Mouse (Mus musculus) embryonic stem cell, embryonic (primary cell): Measurements from ENCODE around the gene Mfap4.

Experiments used
- CTCF ChIA-PET, 4 experiments: fragments of 300-600 bp in 2 of 4; fragments of 350-600 bp in 2 of 4; sonication (Branson Sonifier 250); formaldehyde crosslinking; loops; one replicate each; lab custom pipeline; 2022; ENCODE audit warnings: inconsistent platforms in 2 of 4; lab: Charles Lee
- POLR2A ChIA-PET, 4 experiments: fragments of 300-600 bp in 2 of 4; fragments of 350-600 bp in 2 of 4; sonication (Branson Sonifier 250); formaldehyde crosslinking; loops; one replicate each; lab custom pipeline; 2022; ENCODE audit warnings: antibody characterized with exemption in 4 of 4, inconsistent platforms in 1 of 4; lab: Charles Lee

The Mfap4 gene

GRCm38 (mm10) chr11:61476786-61477382 is 8.3 kb upstream of the Mfap4 start:
- ChIA-PET POLR2A (interaction anchor here in 3 of 4 experiments (0.7 to 2.8 kb wide), 9 partner anchors 10 to 302 kb away, joined by 3 to 13 read pairs (median 4); partner anchors contain the start of genes Mapk7 (in 2 of the 3) and Usp22 (in 1 of the 3)), CTCF (interaction anchor here in 2 of 4 experiments (0.8 to 1.7 kb wide), 4 partner anchors 10 to 143 kb away, joined by 3 read pairs; no protein-coding TSS in a partner anchor)

- ChIA-PET CTCF (interaction anchor here in 3 of 4 experiments (0.6 to 1.7 kb wide), 6 partner anchors 11 to 125 kb away, joined by 3 to 5 read pairs (median 3); no protein-coding TSS in a partner anchor), POLR2A (interaction anchor here in 3 of 4 experiments (0.7 to 2.8 kb wide), 12 partner anchors 9 to 303 kb away, joined by 3 to 13 read pairs (median 4); partner anchors contain the start of genes Mapk7 (in 2 of the 3) and Usp22 (in 1 of the 3))
Observed at GRCm38 (mm10) chr11:61477566-61478508, 7.4 kb upstream of the Mfap4 start.

- ChIA-PET POLR2A (interaction anchor here in 1 of 4 experiments (1.2 to 2.8 kb wide), 5 partner anchors 9 to 157 kb away, joined by 3 to 13 read pairs (median 5); partner anchors contain the start of gene Mapk7), CTCF (interaction anchor here in 2 of 4 experiments (0.6 to 1.7 kb wide), 4 partner anchors 12 to 106 kb away, joined by 3 to 5 read pairs (median 3); no protein-coding TSS in a partner anchor)
Observed at GRCm38 (mm10) chr11:61478788-61479187, 6.4 kb upstream of the Mfap4 start.

- CTCF ChIA-PET = interaction anchor here in 3 of 4 experiments (0.5 to 0.9 kb wide), 3 partner anchors 160 to 359 kb away, joined by 3 to 5 read pairs (median 4); no protein-coding TSS in a partner anchor
Observed at GRCm38 (mm10) chr11:61481239-61482090, 3.8 kb upstream of the Mfap4 start.

GRCm38 (mm10) chr11:61483226-61483845 is 1.9 kb upstream of the Mfap4 start:
- ChIA-PET CTCF (no interaction called here), POLR2A (interaction anchor here in 2 of 4 experiments (2.1 to 6.0 kb wide), 2 partner anchors 11 kb away, joined by 9 to 31 read pairs; partner anchors contain the start of gene Mapk7 (in 2 of the 2))

More at GRCm38 (mm10) chr11:61481239-61482090, 3.8 kb upstream of the Mfap4 start:
- POLR2A ChIA-PET = interaction anchor here in 2 of 4 experiments (0.8 to 6.0 kb wide), 4 partner anchors 13 to 307 kb away, joined by 3 to 31 read pairs (median 6); partner anchors contain the start of genes Mapk7 (in 2 of the 2) and Usp22 (in 1 of the 2)

- ChIA-PET CTCF (interaction anchor here in 1 of 4 experiments (1.4 kb wide), 1 partner anchor 68 kb away, joined by 3 read pairs; no protein-coding TSS in a partner anchor), POLR2A (interaction anchor here in 3 of 4 experiments (1.1 to 6.0 kb wide), 3 partner anchors 10 kb away, joined by 7 to 31 read pairs (median 16); partner anchors contain the start of gene Mapk7 (in 3 of the 3))
Observed at GRCm38 (mm10) chr11:61484256-61484612, 997 bp upstream of the Mfap4 start.

GRCm38 (mm10) chr11:61485541-61486457 is 568 bp downstream of the Mfap4 start:
- CTCF ChIA-PET = interaction anchor here in 1 of 4 experiments (0.9 to 1.4 kb wide), 2 partner anchors 69 kb away, joined by 3 read pairs; no protein-coding TSS in a partner anchor
- POLR2A ChIA-PET = interaction anchor here in 3 of 4 experiments (0.7 to 6.0 kb wide), 7 partner anchors 8 to 276 kb away, joined by 3 to 31 read pairs (median 4); partner anchors contain the start of genes Mapk7 (in 3 of the 3), B9d1 (in 1 of the 3) and Prpsap2 (in 1 of the 3)

GRCm38 (mm10) chr11:61486458-61487219 is 1.4 kb downstream of the Mfap4 start:
- CTCF ChIA-PET = interaction anchor here in 1 of 4 experiments (0.9 kb wide), 1 partner anchor 69 kb away, joined by 3 read pairs; no protein-coding TSS in a partner anchor
- POLR2A ChIA-PET = interaction anchor here in 3 of 4 experiments (0.6 to 6.0 kb wide), 9 partner anchors 8 to 413 kb away, joined by 3 to 31 read pairs (median 4); partner anchors contain the start of genes Mapk7 (in 2 of the 3) and Prpsap2 (in 2 of the 3)

GRCm38 (mm10) chr11:61487401-61487800 is 2.2 kb downstream of the Mfap4 start:
- ChIA-PET CTCF (interaction anchor here in 1 of 4 experiments (1.5 kb wide), 1 partner anchor 70 kb away, joined by 3 read pairs; no protein-coding TSS in a partner anchor), POLR2A (interaction anchor here in 2 of 4 experiments (0.8 to 1.7 kb wide), 5 partner anchors 8 to 413 kb away, joined by 3 to 6 read pairs (median 5); no protein-coding TSS in a partner anchor)

- POLR2A ChIA-PET = interaction anchor here in 2 of 4 experiments (1.5 to 1.7 kb wide), 3 partner anchors 9 to 10 kb away, joined by 5 to 6 read pairs (median 6); no protein-coding TSS in a partner anchor
Observed at GRCm38 (mm10) chr11:61487936-61488335, 2.7 kb downstream of the Mfap4 start.

GRCm38 (mm10) chr11:61489085-61489484 is 3.9 kb downstream of the Mfap4 start:
- CTCF ChIA-PET = interaction anchor here in 1 of 4 experiments (0.5 kb wide), 1 partner anchor 41 kb away, joined by 4 read pairs; no protein-coding TSS in a partner anchor

More at GRCm38 (mm10) chr11:61487936-61488335, 2.7 kb downstream of the Mfap4 start:
- CTCF ChIA-PET = interaction anchor here in 2 of 4 experiments (0.6 to 1.5 kb wide), 2 partner anchors 70 to 1148 kb away, joined by 3 to 11 read pairs; no protein-coding TSS in a partner anchor

GRCm38 (mm10) chr11:61489874-61490273 is 4.6 kb downstream of the Mfap4 start:
- ChIA-PET POLR2A (no interaction called here), CTCF (no interaction called here)

More at GRCm38 (mm10) chr11:61489085-61489484, 3.9 kb downstream of the Mfap4 start:
- POLR2A ChIA-PET = interaction anchor here in 1 of 4 experiments (1.7 kb wide), 1 partner anchor 8 kb away, joined by 5 read pairs; no protein-coding TSS in a partner anchor

- POLR2A ChIA-PET = interaction anchor here in 2 of 4 experiments (0.5 to 1.4 kb wide), 6 partner anchors 41 to 948 kb away, joined by 3 to 5 read pairs (median 4); partner anchors contain the start of genes Epn2 (in 2 of the 2) and Usp22 (in 1 of the 2)
- CTCF ChIA-PET = interaction anchor here in 1 of 4 experiments (1.1 kb wide), 1 partner anchor 24 kb away, joined by 6 read pairs; no protein-coding TSS in a partner anchor
Observed at GRCm38 (mm10) chr11:61490944-61491520, 5.8 kb downstream of the Mfap4 start.
